Mouse (Mus musculus) cerebellum, adult 9-10 months (tissue): ENCODE measurements around the gene Palm.

Experiments used
- DNase-seq: peaks from one replicate; pipeline ENCODE4 v3.0.0; 2022

The Palm gene

DNA sequence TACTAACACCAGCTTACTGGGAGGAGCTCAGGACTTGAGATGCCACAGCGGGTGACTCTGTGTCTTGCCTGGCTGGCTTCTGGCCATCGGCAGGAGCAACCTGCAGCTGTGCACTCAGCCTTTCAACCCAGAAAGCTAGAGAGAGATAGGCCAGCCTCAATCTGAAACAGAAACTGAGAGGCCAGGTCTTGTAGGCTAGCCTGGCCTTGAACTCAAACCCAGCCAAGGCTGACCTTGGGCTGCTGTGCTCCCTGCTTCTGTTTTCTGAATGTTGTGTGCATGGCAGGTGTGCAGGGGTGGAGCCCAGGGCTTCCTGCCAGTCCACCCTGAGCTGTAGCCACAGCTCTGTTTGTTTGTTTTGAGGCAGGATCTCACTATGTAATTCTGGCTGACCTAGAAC lies 20.2 kb upstream of the Palm start:
- DNase-seq, result no peak

GRCm38 (mm10) chr10:79774486-79775279 lies 18.7 kb upstream of the Palm start:
- no peak for DNase-seq

GRCm38 (mm10) chr10:79777103-79777531 lies 16.3 kb upstream of the Palm start, which contains the start of gene Fstl3:
Gene Fstl3, plus strand, starts transcription at chr10:79777272.
- no peak for DNase-seq

DNA sequence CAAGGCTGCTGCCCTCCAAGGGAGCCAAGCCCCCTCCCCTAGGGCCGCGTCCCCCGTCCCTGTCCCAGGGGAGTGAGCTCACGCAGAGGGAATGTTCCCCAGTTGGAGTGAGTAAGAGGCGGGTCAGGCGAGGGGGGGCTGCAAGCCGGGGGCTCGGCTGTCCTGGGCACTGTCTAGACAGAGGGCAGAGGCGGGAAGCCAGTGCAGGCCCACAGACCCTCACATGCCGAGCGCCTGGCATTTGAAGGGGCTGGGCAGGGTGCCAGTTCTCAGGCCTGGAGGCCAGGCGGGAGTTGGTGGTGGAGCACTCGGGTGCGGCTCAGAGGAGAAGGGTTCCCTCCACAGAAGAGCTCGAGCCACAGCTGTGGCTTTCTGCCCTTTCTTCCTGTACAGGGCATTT lies 15.4 kb upstream of the Palm start:
- peak; percentile 52 for DNase-seq

- no peak for DNase-seq
Observed at GRCm38 (mm10) chr10:79779193-79779592, 14.2 kb upstream of the Palm start.

- peak; percentile 98 for DNase-seq
Observed at GRCm38 (mm10) chr10:79779784-79780663, 13.3 kb upstream of the Palm start.

DNA sequence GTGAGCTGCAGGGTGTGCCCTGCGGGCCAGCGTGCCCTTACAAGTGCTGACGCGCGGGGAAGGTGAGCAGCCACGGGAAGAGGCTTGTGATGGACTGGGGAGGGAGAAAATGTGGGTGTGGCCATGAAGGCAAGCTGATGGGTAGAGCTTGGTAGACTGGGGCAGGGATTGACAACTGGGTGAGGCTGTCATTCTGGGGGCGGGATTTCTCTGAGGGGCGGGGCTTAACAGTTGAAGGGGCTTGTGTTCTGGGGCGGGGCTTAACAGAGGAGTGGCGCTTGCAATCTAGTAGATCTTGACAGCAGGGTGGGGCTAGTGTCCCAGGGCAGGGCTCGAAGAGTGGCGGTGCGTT lies 12.7 kb upstream of the Palm start:
- no peak for DNase-seq

GRCm38 (mm10) chr10:79781139-79781538 lies 12.2 kb upstream of the Palm start:
- peak; percentile 66 for DNase-seq

- DNase-seq, result peak; percentile 51
Observed at GRCm38 (mm10) chr10:79781956-79782355, 11.4 kb upstream of the Palm start.

- DNase-seq, result peak; percentile 44
Observed at GRCm38 (mm10) chr10:79783050-79783449, 10.3 kb upstream of the Palm start.

GRCm38 (mm10) chr10:79783920-79784800 lies 9.2 kb upstream of the Palm start:
- no peak for DNase-seq

DNA sequence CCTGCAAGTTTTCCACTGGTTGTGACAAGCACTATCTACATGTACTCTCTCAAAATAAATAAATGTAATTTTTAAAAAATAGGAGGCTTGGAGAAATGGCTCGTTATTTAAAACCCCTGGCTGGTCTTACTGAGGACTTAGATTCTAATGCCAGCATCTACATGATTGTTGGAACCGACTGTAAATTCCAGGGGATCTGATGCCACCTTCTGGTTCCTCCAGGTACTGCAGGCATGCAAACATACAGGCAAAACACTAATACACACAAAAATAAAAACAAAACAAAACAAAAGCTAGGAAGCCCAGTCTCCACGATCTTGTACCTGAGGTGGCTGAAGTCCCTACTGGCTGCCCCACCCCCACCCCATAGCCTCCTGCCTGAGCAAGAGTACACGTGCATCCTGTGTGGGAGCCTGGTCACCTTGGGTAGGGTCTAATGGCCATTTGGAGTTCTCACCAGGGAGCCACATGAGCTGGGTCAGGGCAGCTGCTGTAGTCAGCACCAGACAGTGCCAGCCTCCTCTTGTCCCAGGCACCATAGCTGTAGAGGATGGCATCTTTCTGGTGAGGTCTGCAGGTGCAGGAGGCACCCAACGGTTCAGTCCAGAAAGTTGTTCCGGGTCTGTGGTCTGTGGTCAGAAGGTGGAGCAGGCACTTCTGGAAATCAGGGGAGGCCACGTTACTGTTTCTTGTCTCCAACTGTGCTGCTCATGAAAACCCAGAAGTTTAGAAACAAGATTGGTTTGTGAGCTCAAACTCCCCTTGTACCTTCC lies 4.8 kb upstream of the Palm start:
- peak; percentile 88 for DNase-seq

DNA sequence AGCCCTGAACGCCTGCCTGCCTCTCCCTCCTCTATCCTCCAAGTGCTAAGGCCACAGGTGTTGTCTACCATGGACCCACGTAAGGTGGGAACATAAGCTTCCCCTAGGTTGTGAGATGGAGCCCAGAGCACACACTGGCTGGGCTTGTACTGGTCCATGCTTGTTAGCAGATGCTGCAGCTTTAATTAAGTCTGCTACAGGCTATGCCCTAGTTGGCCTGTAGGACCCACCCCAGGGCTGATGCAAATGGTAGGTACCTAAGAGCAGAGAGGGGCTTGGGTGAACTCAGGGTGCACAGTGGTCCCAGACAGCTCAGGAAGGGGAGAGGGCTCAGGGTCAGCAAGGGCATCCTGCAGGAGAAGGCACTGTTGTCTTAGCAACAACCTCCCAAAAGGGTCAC lies 3.8 kb upstream of the Palm start:
- DNase-seq, result no peak

DNA sequence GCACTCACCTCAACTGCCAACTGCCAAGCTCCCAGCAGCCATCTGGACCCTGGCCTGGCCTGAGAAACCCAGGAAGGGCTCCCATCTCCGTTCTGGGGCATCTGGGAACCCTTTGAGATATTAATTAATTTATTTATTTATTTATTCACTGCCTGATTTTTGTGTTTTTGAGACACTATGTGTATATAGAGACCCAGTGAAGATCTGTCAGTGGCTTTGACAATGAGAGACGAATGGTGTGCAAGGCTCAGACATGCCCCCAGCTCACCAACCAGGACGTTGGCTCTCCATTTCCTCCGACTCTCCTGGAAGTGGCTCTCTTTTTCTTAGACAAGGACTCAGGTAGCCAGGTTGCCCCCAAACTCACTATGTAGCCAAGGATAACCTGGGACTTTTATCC lies 2.5 kb upstream of the Palm start, which contains the start of gene Prss57:
Prss57 (minus strand) TSS at position 101 of the 400 bp plus-strand sequence.
- DNase-seq, result no peak

DNA sequence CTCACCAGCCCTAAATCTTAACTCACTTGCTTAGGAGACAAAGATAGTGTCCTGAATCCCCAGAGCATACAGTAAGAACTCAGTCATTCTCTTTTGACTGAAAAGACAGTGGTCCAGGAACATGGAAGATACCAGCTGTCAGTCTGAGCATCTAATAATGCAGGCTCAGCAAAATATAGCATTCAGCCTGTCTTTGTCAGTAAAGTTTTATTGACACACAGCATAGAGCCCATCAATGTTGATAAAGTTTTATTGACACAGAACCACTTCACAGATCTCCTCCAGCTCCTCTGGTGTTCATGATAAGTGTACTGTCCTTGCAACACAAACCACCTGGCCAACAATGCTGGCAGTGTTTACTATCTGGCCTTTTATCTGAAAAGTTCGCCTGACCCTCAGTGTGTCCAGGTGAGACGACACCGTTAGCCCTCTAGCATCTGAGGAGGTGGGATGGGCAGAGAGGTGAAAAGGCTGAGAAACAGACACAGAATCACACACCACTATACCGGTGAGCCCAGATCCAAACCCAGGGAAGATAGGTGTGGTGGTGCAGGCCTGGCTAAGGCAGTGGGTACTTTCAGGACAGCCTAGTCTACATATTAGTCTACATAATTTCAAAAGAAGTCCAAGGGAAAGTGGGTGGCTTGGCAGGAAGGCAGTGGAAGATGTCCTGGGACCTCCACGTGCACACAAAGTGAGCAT lies 882 bp upstream of the Palm start:
- no peak for DNase-seq

- DNase-seq, result peak; percentile 68
Observed at GRCm38 (mm10) chr10:79793738-79794490, 542 bp downstream of the Palm start.

DNA sequence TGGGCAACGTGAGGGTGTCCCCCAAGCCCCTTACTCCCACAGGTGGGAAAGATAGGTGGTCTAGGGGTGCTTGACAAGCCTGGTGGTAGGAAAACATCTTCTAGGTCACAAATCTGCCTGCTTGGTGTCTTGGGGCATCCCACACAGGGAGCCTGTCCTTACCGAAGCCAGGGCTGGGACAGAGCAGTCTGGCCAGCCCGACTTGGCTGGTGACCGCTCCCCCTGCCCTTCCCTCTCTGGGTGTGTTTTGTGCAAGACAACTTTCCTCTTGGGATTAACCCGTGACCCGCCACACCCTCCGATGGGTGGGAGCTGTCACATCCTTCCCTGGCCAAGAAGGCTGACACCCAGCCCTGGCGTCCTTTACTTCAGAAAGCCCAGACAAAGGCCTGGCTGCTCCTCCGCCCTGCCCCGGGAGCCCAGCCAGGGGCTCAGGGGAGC lies 1.1 kb downstream of the Palm start:
- no peak for DNase-seq

DNA sequence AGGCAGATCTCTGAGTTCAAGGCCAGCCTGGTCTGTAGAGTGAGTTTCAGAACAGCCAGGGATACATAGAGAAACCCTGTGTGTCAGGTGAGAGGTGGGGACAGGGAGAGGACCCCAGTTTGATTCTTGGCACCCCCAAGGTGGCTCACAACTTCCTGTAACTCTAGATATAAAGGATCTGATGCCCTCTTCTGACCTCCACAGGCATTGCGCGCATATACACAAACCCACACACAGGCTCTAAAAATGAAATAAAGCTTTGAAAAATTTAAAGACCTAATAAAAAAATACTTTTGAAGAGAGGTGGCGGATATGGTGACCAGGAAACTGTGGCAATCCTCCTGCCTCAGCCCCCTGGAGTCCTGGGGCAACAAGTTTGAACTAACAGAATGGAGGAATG lies 2.5 kb downstream of the Palm start:
- no peak for DNase-seq

GRCm38 (mm10) chr10:79797326-79797725 lies 4.0 kb downstream of the Palm start:
- DNase-seq, result no peak

GRCm38 (mm10) chr10:79798289-79798928 lies 5.0 kb downstream of the Palm start:
- no peak for DNase-seq
